Mouse (Mus musculus) forebrain, embryonic 13.5 days (tissue): Measurements from ENCODE around the gene Trappc3l. TPM values are rescaled to one million over a fixed set of nuclear protein-coding genes. Genes with fewer than 3 reads are reported as not detected.
"Not testable (repeated sequence)": the region's sequence is repeated elsewhere in the genome, so short reads cannot be mapped to it uniquely, and the experiment has no call there.

Experiments used
- ATAC-seq: fragments of 200-750 bp; cut with Nextera tagmentation; 2 replicates; pipeline ENCODE4 v1.8.0; 2017
- H3K27ac ChIP-seq: fragments of 300-500 bp; sonication (generic); 2 replicates; pipeline ENCODE4 v1.5.1; 2015; ENCODE audit warnings: inconsistent platforms, mild to moderate bottlenecking, moderate library complexity
- H3K27me3 ChIP-seq: fragments of 300-500 bp; sonication (generic); 2 replicates; pipeline ENCODE4 v1.6.1; 2015; ENCODE audit warnings: mild to moderate bottlenecking, inconsistent platforms
- H3K36me3 ChIP-seq: fragments of 300-500 bp; sonication (generic); 2 replicates; pipeline ENCODE4 v1.6.1; 2015; ENCODE audit warnings: mild to moderate bottlenecking, inconsistent platforms; ENCODE audit not compliant: poor library complexity, severe bottlenecking
- H3K4me1 ChIP-seq: fragments of 300-500 bp; sonication (generic); 2 replicates; pipeline ENCODE4 v1.6.1; 2015; ENCODE audit warnings: inconsistent platforms
- H3K4me2 ChIP-seq: fragments of 300-500 bp; sonication (generic); 2 replicates; pipeline ENCODE4 v1.6.1; 2015; ENCODE audit warnings: inconsistent platforms, mild to moderate bottlenecking, moderate library complexity
- H3K4me3 ChIP-seq: fragments of 300-500 bp; sonication (generic); 2 replicates; pipeline ENCODE4 v1.5.1; 2015; ENCODE audit warnings: mild to moderate bottlenecking, inconsistent platforms
- H3K9ac ChIP-seq: fragments of 300-500 bp; sonication (generic); 2 replicates; pipeline ENCODE4 v1.6.1; 2015; ENCODE audit warnings: mild to moderate bottlenecking, inconsistent platforms
- H3K9me3 ChIP-seq: fragments of 300-500 bp; sonication (generic); replicated peaks from 2 replicates; pipeline ENCODE4 v1.6.1; 2016; ENCODE audit warnings: inconsistent platforms
- WGBS: fragments of 180-500 bp; shearing (Covaris S2); methylation state at CpG from one replicate; pipeline ENCODE4 v1.1.7; 2015; 5-methylcytosine and 5-hydroxymethylcytosine counted together
- polyA plus RNA-seq: library from polyadenylated mRNA; unstranded; fragments of >200 nt; fragmentation: Nextera tagmentation; extraction: Ambion mirVana; gene quantifications from 2 replicates; pipeline ENCODE4 v1.2.1, GENCODE M21; 2015

Gene Trappc3l
- polyA plus RNA-seq = not detected in 2 replicates

DNA sequence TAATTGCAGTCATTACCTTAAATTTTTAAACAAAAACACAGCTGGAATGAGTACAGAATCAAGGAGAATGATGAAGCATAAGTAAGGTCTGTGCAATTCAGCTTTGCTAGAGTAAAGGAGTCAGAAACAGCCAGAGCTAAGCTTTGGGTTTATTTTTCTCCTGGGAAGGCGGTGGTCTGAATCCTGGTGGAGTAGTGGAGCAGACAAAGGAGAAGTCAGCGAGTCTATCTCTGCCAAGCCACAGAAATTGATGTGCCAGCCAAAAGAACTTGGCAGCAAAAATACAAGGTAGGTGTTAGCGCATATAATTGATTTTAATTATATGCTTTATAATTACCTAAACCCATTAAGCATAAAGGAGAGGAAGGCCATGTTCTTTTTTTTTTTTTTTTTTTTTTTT, at the start of gene Trappc3l:
Gene Trappc3l (plus strand): TSS at position 197 of the 400 bp plus-strand sequence.
- H3K4me3 ChIP-seq = no peak within 1 kb of the TSS
- H3K36me3 ChIP-seq = no peaks in the 10 kb centered on the region
- H3K4me1 ChIP-seq = peaks cover 5% of the 10 kb centered on the region
- no peaks in the 10 kb centered on the region for H3K9me3 ChIP-seq
- ATAC-seq = peak; percentile 30; the same call in 1 of the 2 replicates
- H3K27ac ChIP-seq = no peak within 1 kb of the TSS
- H3K27me3 ChIP-seq = peaks cover 4% of the 10 kb centered on the region; the same call in 1 of the 2 replicates
- no peak within 1 kb of the TSS for H3K4me2 ChIP-seq
- WGBS = 58% methylated on average over 3 of the region's 3 CpGs
- H3K9ac ChIP-seq = no peak within 1 kb of the TSS

DNA sequence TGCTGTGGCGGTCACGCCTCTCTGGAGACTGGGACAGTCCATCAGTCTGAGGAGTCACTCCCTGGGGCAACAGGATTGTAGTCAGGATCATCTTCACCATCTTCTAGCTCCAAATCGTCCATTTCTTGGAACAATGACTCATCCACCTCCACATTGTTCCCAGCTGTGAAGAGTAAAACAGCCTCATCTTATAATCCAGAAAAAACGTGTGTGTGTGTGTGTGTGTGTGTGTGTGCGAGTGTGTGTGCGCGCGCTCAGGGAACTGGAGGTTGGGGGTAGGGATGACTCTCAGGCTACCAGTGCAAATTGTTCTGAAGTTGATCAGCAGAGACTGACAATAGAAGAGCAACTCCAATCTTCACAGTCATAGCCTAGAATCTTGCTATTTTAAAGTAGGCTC, 40.7 kb upstream of the Trappc3l start:
- not testable (repeated sequence) for H3K4me3 ChIP-seq, H3K27me3 ChIP-seq, ATAC-seq, H3K9ac ChIP-seq, H3K4me1 ChIP-seq, H3K9me3 ChIP-seq, H3K4me2 ChIP-seq, H3K27ac ChIP-seq
- peaks cover 86% of the 10 kb centered on the region for H3K36me3 ChIP-seq
- 88% methylated on average over 6 of the region's 8 CpGs for WGBS

- Histone ChIP-seq H3K9me3 (no peaks in the 10 kb centered on the region), H3K9ac (no peak overlapping the region), H3K36me3 (peaks cover 85% of the 10 kb centered on the region), H3K4me1 (no peaks in the 10 kb centered on the region), H3K27ac (no peak overlapping the region), H3K4me3 (no peak overlapping the region), H3K4me2 (no peak overlapping the region), H3K27me3 (no peaks in the 10 kb centered on the region)
- ATAC-seq = no peak
These were observed 39.0 kb upstream of the Trappc3l start for GRCm38 (mm10) chr10:33998397-33998796.

DNA sequence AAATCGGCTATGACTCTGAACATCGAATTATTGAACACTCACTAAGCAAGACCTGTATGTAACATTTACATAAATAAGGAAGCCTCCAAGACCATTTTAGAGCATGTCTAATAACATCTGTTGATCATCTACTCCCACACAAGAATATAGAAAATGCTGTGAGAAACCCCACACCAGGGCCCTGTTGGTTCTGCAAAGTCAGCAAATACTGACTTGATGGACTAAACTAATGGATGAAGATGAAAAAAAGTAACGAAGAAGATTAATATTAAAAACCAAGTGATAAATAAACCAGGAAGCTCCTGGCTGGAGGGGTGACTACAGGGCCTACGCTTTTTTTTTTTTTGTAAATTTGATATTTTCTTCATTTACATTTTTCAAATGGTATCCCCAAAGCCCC, 24.8 kb upstream of the Trappc3l start:
- H3K4me3 ChIP-seq = no peak overlapping the region
- no peaks in the 10 kb centered on the region for H3K27me3 ChIP-seq
- 95% methylated on average over 4 of the region's 4 CpGs for WGBS
- no peaks in the 10 kb centered on the region for H3K9me3 ChIP-seq
- H3K36me3 ChIP-seq = peaks cover 26% of the 10 kb centered on the region
- no peak overlapping the region for H3K9ac ChIP-seq
- H3K27ac ChIP-seq = no peak overlapping the region
- peaks cover 5% of the 10 kb centered on the region for H3K4me1 ChIP-seq
- H3K4me2 ChIP-seq = no peak overlapping the region
- no peak for ATAC-seq

- Histone ChIP-seq H3K27ac (no peak overlapping the region), H3K4me3 (no peak overlapping the region), H3K9ac (no peak overlapping the region), H3K4me1 (peaks cover 11% of the 10 kb centered on the region), H3K9me3 (no peaks in the 10 kb centered on the region), H3K4me2 (no peak overlapping the region), H3K27me3 (no peaks in the 10 kb centered on the region), H3K36me3 (peaks cover 19% of the 10 kb centered on the region)
- 90% methylated on average over 2 of the region's 2 CpGs for WGBS
- ATAC-seq = no peak
These were observed 24.2 kb upstream of the Trappc3l start for GRCm38 (mm10) chr10:34013241-34013640.

DNA sequence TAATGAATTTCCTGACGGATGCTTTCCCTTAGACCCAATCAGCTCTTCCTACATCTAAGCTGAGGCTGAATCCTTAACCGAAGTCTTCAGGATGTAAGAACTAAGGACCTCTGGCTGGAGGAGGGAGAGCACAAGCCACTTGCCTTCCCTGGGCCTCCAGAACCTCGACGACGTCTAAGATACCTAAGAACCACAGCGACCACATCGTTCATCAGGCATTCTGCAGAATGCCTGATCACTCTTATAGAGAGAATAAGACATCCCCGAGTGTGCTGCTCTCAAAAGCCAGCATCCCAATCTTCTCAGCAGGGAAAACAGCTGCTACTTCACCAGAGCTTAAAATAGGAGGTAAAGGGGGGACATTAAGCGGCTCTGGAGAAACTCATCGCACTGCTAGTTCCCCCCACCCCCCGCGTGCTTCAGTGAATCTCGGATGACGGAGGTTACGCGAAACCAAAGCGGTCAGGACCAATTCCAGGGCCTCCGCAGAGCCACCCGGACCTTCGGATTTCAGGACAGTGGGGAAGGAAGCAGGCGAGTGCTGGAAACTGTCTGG, 18.6 kb upstream of the Trappc3l start:
- Histone ChIP-seq H3K4me2 (peak overlapping the region; percentile 72), H3K4me1 (peaks cover 20% of the 10 kb centered on the region), H3K27ac (peak overlapping the region; percentile 88), H3K9ac (peak overlapping the region; percentile 93), H3K27me3 (no peaks in the 10 kb centered on the region), H3K4me3 (peak overlapping the region; percentile 75), H3K9me3 (no peaks in the 10 kb centered on the region), H3K36me3 (no peaks in the 10 kb centered on the region)
- 1% methylated on average over 21 of the region's 21 CpGs for WGBS
- ATAC-seq = no peak; the same call in 1 of the 2 replicates

GRCm38 (mm10) chr10:34019302-34020075, 17.9 kb upstream of the Trappc3l start, which contains the start of gene Rwdd1:
Gene Rwdd1, minus strand, starts transcription at chr10:34019624.
- H3K27me3 ChIP-seq = no peaks in the 10 kb centered on the region
- peak within 1 kb of the TSS; percentile 75 for H3K4me3 ChIP-seq
- peak; percentile 100 for ATAC-seq
- H3K4me2 ChIP-seq = peak within 1 kb of the TSS; percentile 72
- H3K4me1 ChIP-seq = peaks cover 20% of the 10 kb centered on the region
- no peaks in the 10 kb centered on the region for H3K9me3 ChIP-seq
- peak within 1 kb of the TSS; percentile 88 for H3K27ac ChIP-seq
- H3K9ac ChIP-seq = peak within 1 kb of the TSS; percentile 93
- H3K36me3 ChIP-seq = no peaks in the 10 kb centered on the region
- WGBS = under 1% methylated on average over 81 of the region's 82 CpGs

- ATAC-seq = no peak
- 83% methylated on average over 5 of the region's 5 CpGs for WGBS
- Histone ChIP-seq H3K27ac (no peak overlapping the region), H3K4me2 (no peak overlapping the region), H3K27me3 (peaks cover under 1% of the 10 kb centered on the region; the same call in 1 of the 2 replicates), H3K36me3 (no peaks in the 10 kb centered on the region), H3K9me3 (no peaks in the 10 kb centered on the region), H3K9ac (no peak overlapping the region), H3K4me1 (peaks cover 5% of the 10 kb centered on the region), H3K4me3 (no peak overlapping the region)
These were observed 7.1 kb upstream of the Trappc3l start for GRCm38 (mm10) chr10:34030322-34030721.

GRCm38 (mm10) chr10:34033630-34034305, 3.6 kb upstream of the Trappc3l start:
- Histone ChIP-seq H3K4me3 (no peak overlapping the region), H3K9ac (peak overlapping the region; percentile 48; the same call in 1 of the 2 replicates), H3K9me3 (no peaks in the 10 kb centered on the region), H3K27me3 (peaks cover 4% of the 10 kb centered on the region; the same call in 1 of the 2 replicates), H3K27ac (no peak overlapping the region), H3K4me1 (peaks cover 5% of the 10 kb centered on the region), H3K36me3 (no peaks in the 10 kb centered on the region), H3K4me2 (peak overlapping the region; percentile 47)
- ATAC-seq = peak; percentile 84
- 22% methylated on average over 22 of the region's 22 CpGs for WGBS

DNA sequence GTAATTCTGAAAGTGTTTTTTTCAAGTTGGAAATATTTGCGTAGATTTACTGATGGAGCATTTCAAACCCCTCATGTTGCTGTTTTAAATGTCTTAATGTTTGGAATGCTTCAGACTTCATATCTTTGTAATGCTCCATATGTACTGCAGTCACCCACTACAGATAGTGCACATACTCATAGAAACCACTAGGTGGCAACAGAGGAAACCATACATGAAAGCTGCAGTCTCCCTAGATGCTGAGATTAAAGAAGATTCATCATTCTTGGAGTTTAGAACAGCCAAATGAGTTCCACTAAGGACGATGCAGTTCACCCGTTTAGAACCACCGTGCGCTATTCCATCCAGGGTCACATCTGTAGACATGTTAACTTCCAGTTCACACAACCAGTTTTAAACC, 810 bp upstream of the Trappc3l start:
- no peaks in the 10 kb centered on the region for H3K36me3 ChIP-seq
- H3K9ac ChIP-seq = no peak overlapping the region
- peak; percentile 86 for ATAC-seq
- no peak overlapping the region for H3K27ac ChIP-seq
- H3K9me3 ChIP-seq = no peaks in the 10 kb centered on the region
- H3K4me2 ChIP-seq = no peak overlapping the region
- H3K27me3 ChIP-seq = peaks cover 4% of the 10 kb centered on the region; the same call in 1 of the 2 replicates
- H3K4me3 ChIP-seq = no peak overlapping the region
- peaks cover 5% of the 10 kb centered on the region for H3K4me1 ChIP-seq
- WGBS = 18% methylated on average over 5 of the region's 5 CpGs

DNA sequence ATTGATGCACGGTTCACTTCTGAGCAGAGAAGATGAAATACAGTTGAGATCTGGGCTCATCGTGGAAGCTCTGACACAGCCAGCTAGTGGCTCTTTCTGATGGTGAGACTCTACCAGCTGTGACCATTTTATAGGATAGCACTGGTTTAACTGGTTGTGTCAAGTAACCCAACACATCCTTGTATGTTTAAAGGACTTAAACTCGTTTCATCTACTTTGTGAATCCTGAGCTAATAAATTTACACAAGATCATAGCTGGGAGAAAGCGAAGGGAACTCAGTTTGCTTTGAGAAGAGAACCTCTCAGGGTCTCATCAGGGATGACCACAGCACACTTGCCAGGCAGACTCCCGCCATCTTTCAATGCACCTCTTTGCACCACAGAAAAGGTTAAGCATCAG, 6.8 kb downstream of the Trappc3l start, which contains the start of gene Calhm4:
Gene Calhm4 (minus strand): TSS at position 101 of the 400 bp plus-strand sequence.
- H3K27ac ChIP-seq = no peak within 1 kb of the TSS
- no peak for ATAC-seq

GRCm38 (mm10) chr10:34053987-34054386, 16.6 kb downstream of the Trappc3l start:
- no peak for ATAC-seq
- Histone ChIP-seq H3K4me1 (no peaks in the 10 kb centered on the region), H3K27me3 (no peaks in the 10 kb centered on the region), H3K27ac (no peak overlapping the region), H3K9me3 (no peaks in the 10 kb centered on the region), H3K36me3 (no peaks in the 10 kb centered on the region), H3K4me3 (no peak overlapping the region), H3K4me2 (no peak overlapping the region), H3K9ac (no peak overlapping the region)
- 94% methylated on average over 2 of the region's 2 CpGs for WGBS

More for the DNA sequence above, 6.8 kb downstream of the Trappc3l start, which contains the start of gene Calhm4:
- Histone ChIP-seq H3K36me3 (no peaks in the 10 kb centered on the region), H3K4me3 (no peak within 1 kb of the TSS), H3K4me2 (no peak within 1 kb of the TSS), H3K4me1 (no peaks in the 10 kb centered on the region), H3K9me3 (no peaks in the 10 kb centered on the region), H3K27me3 (no peaks in the 10 kb centered on the region), H3K9ac (no peak within 1 kb of the TSS)
- WGBS = 85% methylated on average over 5 of the region's 5 CpGs
